Mouse (Mus musculus) ES-E14 (cell line): ENCODE measurements at regions not wholly inside any gene's neighbourhood (a gene's known extent, or its start where the extent isn't known, plus 50 kb on each side); places are given as distances from the start of the nearest gene placed in this dataset.

Experiments
- HCFC1 ChIP-seq: IDR thresholded peaks from 2 replicates; pipeline ENCODE4 v1.6.1; 2012; ENCODE audit warnings: low read length, inconsistent platforms, borderline replicate concordance; ENCODE audit not compliant: insufficient read depth
- MAFK ChIP-seq: IDR thresholded peaks from 2 replicates; pipeline ENCODE4 v1.6.1; 2014; ENCODE audit warnings: mild to moderate bottlenecking, low read depth, low read length, inconsistent platforms; ENCODE audit not compliant: insufficient read depth
- ZC3H11A ChIP-seq: IDR thresholded peaks from 2 replicates; pipeline ENCODE4 v1.6.1; 2012; ENCODE audit warnings: low read depth, mild to moderate bottlenecking, inconsistent platforms, low read length, borderline replicate concordance
- ZNF384 ChIP-seq: IDR thresholded peaks from 2 replicates; pipeline ENCODE4 v1.6.1; 2012; ENCODE audit warnings: low read depth, low read length, inconsistent platforms

GRCm38 (mm10) chrX:159080508-159080907 lies 129.6 kb upstream of the Rps6ka3 start:
- TF ChIP-seq HCFC1 (no peak), ZNF384 (no peak), MAFK (no peak), ZC3H11A (no peak)
